8 mouse cellular contexts compared by ENCODE assay signal in genomic region chr1:152165490-152165905, GRCm38 (mm10).
DNase-seq lines count a peak whose midpoint lies in the region; ATAC-seq and TF ChIP-seq lines count a peak whose summit lies in the region.

No protein-coding gene starts in this region.

- no peak for ATAC-seq in lung, embryonic 14.5 days (ENCODE audit: insufficient read depth)
- ATAC-seq in limb, embryonic 11.5 days (ENCODE audit: insufficient number of reproducible peaks, low FRiP score, low TSS enrichment, low read depth), result no peak
- ATAC-seq in lung, postnatal 0 days, result no peak

- no peak for DNase-seq in lung, embryonic 14.5 days
- DNase-seq in lung, postnatal 4 days, result no peak
- DNase-seq in frontal cortex, postnatal 10 days (ENCODE audit: low spot score in 2 of 2), result peak; percentile 36 to 48
- DNase-seq in limb, embryonic 11.5 days (ENCODE audit: low spot score), result peak; percentile 27
- peak; percentile 46 for DNase-seq in right cerebral cortex, postnatal 25 days
- no peak for DNase-seq in lung, postnatal 0 days (ENCODE audit: low spot score)
- no peak for DNase-seq in kidney, postnatal 14 days
- no peak for DNase-seq in thymus, adult 2 months

- no peak for TF ChIP-seq POLR2A in thymus, adult 2 months (IDR thresholded peaks at IDR 0.05; ENCODE audit: control insufficient read depth, extremely low read depth, insufficient read depth, low read length, poor library complexity)

- H3K36me3 ChIP-seq in lung, embryonic 14.5 days (ENCODE audit: insufficient read depth), result no peaks in the 10 kb centered on the region
- H3K36me3 ChIP-seq in limb, embryonic 11.5 days (ENCODE audit: control insufficient read depth, insufficient read depth, low read length), result no peaks in the 10 kb centered on the region
- H3K36me3 ChIP-seq in lung, postnatal 0 days (ENCODE audit: insufficient read depth, low read length), result no peaks in the 10 kb centered on the region
- no peaks in the 10 kb centered on the region for H3K36me3 ChIP-seq in thymus, adult 2 months (ENCODE audit: control insufficient read depth, insufficient read depth, low read length)

- H3K27ac ChIP-seq in lung, embryonic 14.5 days (ENCODE audit: low read depth), result 0 out of 2 replicates have a peak overlapping the region, but pooled peaks have one; percentile 4
- no peak overlapping the region for H3K27ac ChIP-seq in limb, embryonic 11.5 days (replicated peaks; ENCODE audit: low read depth, low read length)
- H3K27ac ChIP-seq in lung, postnatal 0 days (ENCODE audit: low read length), result no peak overlapping the region
- no peak overlapping the region for H3K27ac ChIP-seq in thymus, adult 2 months (ENCODE audit: control insufficient read depth, insufficient read depth, low read length)

- TF ChIP-seq CTCF in lung, embryonic 14.5 days (IDR thresholded peaks at IDR 0.05; ENCODE audit: low read depth), result no peak
- TF ChIP-seq CTCF in lung, postnatal 0 days (IDR thresholded peaks at IDR 0.05), result no peak
- TF ChIP-seq CTCF in thymus, adult 2 months (IDR thresholded peaks at IDR 0.05; ENCODE audit: borderline replicate concordance, control insufficient read depth, extremely low read depth, insufficient read depth, low read length, poor library complexity), result no peak

- H3K4me2 ChIP-seq in lung, embryonic 14.5 days, result no peak overlapping the region
- no peak overlapping the region for H3K4me2 ChIP-seq in limb, embryonic 11.5 days (ENCODE audit: low read depth, severe bottlenecking)
- H3K4me2 ChIP-seq in lung, postnatal 0 days (replicated peaks; ENCODE audit: low read depth, low read length), result no peak overlapping the region

- 0 out of 2 replicates have a peak, but pooled peaks cover 4% of the 10 kb centered on the region for H3K4me1 ChIP-seq in lung, embryonic 14.5 days (ENCODE audit: insufficient read depth)
- H3K4me1 ChIP-seq in limb, embryonic 11.5 days (ENCODE audit: control insufficient read depth, insufficient read depth, low read length), result no peaks in the 10 kb centered on the region
- no peaks in the 10 kb centered on the region for H3K4me1 ChIP-seq in lung, postnatal 0 days (ENCODE audit: insufficient read depth, low read depth, low read length)
- H3K4me1 ChIP-seq in thymus, adult 2 months (replicated peaks; ENCODE audit: control insufficient read depth, insufficient read depth, low read length), result no peaks in the 10 kb centered on the region

- WGBS in lung, embryonic 14.5 days, result 69% methylated on average over 5 of the region's 5 CpGs
- WGBS in limb, embryonic 11.5 days, result 79% methylated on average over 5 of the region's 5 CpGs
- 79% methylated on average over 5 of the region's 5 CpGs for WGBS in lung, postnatal 0 days
- 94% methylated on average over 5 of the region's 5 CpGs for WGBS in thymus, adult 2 months

- H3K4me3 ChIP-seq in lung, embryonic 14.5 days (ENCODE audit: low read depth, low read length), result no peak overlapping the region
- H3K4me3 ChIP-seq in limb, embryonic 11.5 days (ENCODE audit: low read depth, low read length), result no peak overlapping the region
- no peak overlapping the region for H3K4me3 ChIP-seq in lung, postnatal 0 days (ENCODE audit: low read depth, low read length)
- H3K4me3 ChIP-seq in thymus, adult 2 months (ENCODE audit: control insufficient read depth, insufficient read depth, low read length), result no peak overlapping the region

- H3K9me3 ChIP-seq in lung, embryonic 14.5 days (ENCODE audit: low read depth, low read length), result no peaks in the 10 kb centered on the region
- no peaks in the 10 kb centered on the region for H3K9me3 ChIP-seq in limb, embryonic 11.5 days (ENCODE audit: control insufficient read depth, low read length)
- no peaks in the 10 kb centered on the region for H3K9me3 ChIP-seq in lung, postnatal 0 days (ENCODE audit: low read length)

- no peaks in the 10 kb centered on the region for H3K27me3 ChIP-seq in lung, embryonic 14.5 days (ENCODE audit: insufficient read depth, low read length)
- no peaks in the 10 kb centered on the region for H3K27me3 ChIP-seq in limb, embryonic 11.5 days (ENCODE audit: control insufficient read depth, insufficient read depth, low read length)
- H3K27me3 ChIP-seq in lung, postnatal 0 days (replicated peaks; ENCODE audit: insufficient read depth, low read length), result no peaks in the 10 kb centered on the region
- no peaks in the 10 kb centered on the region for H3K27me3 ChIP-seq in thymus, adult 2 months (ENCODE audit: control insufficient read depth, insufficient read depth, low read length)

- H3K9ac ChIP-seq in lung, embryonic 14.5 days, result no peak overlapping the region
- no peak overlapping the region for H3K9ac ChIP-seq in limb, embryonic 11.5 days (ENCODE audit: low read length)
- no peak overlapping the region for H3K9ac ChIP-seq in lung, postnatal 0 days (replicated peaks; ENCODE audit: low read depth)

- TF ChIP-seq EP300 in lung, postnatal 0 days (IDR thresholded peaks at IDR 0.05), result no peak

Comparison
In these comparisons a context has a peak if more than half of its experiments do, and no peak if none do; other contexts are left out.
1. DNase-seq: peak in frontal cortex, postnatal 10 days (2 of 2), limb, embryonic 11.5 days (single experiment) and right cerebral cortex, postnatal 25 days (single experiment); none in lung, embryonic 14.5 days (single experiment), lung, postnatal 4 days (0 of 2), lung, postnatal 0 days (single experiment), kidney, postnatal 14 days (single experiment) and thymus, adult 2 months (single experiment).